Mouse (Mus musculus): ENCODE measurements around the gene Dapk3. TPM values are rescaled to one million over a fixed set of nuclear protein-coding genes. Genes with fewer than 3 reads are reported as not detected.
"Not testable (repeated sequence)": the region's sequence is repeated elsewhere in the genome, so short reads cannot be mapped to it uniquely, and the experiment has no call there.

Dapk3 gene
- polyA plus RNA-seq, 1 experiment: 31.7 TPM

DNA sequence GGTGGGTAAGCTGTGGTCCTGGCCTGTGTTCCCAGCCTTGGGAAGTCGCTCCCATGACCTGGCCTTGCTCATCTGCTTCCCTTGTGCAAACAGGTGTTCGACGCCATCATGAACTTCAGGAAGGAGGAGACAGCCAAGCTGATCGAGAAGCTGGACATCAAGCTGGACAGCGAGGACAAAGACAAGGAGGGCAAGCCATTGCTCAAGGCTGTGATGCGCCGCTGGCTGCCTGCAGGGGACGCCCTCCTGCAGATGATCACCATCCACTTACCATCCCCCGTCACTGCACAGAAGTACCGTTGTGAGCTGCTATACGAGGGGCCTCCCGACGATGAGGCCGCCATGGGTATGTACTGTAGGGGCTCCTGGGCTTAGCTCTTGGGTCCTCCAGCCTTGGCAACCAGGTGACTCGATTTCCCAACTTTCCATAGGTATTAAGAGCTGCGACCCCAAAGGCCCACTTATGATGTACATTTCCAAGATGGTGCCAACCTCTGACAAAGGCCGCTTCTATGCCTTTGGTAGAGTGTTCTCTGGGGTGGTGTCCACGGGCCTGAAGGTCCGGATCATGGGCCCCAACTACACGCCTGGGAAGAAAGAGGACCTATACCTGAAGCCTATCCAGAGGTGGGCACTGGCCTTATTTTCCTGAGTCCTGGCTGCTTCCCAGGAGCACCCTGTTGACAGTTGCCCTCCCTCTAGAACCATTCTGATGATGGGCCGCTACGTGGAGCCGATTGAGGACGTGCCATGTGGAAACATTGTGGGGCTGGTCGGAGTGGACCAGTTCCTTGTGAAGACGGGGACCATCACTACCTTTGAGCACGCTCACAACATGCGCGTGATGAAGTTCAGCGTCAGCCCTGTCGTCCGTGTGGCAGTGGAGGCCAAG lies 3.1 kb upstream of the Dapk3 start:
- Histone ChIP-seq H3K4me1 (ENCODE audit: control insufficient read depth, insufficient read depth, insufficient read length, low read length) (no peaks in the 10 kb centered on the region; the same call in 1 of the 2 replicates), H3K27ac (replicated peaks; ENCODE audit: low read depth, low read length) (no peak overlapping the region), H3K4me3 (ENCODE audit: insufficient read depth, low read depth, low read length) (no peak overlapping the region)

DNA sequence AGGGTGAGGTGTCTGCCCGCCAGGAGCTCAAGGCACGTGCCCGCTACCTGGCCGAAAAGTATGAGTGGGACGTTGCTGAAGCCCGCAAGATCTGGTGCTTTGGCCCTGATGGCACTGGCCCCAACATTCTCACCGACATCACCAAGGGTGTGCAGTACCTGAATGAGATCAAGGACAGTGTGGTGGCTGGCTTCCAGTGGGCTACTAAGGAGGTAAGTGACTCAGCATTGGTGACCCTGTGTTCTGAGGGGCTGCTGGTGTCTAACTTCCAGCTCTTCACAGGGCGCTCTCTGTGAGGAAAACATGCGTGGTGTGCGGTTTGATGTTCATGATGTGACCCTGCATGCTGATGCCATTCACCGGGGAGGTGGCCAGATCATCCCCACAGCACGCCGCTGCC lies 1.9 kb upstream of the Dapk3 start:
- H3K4me3 ChIP-seq (ENCODE audit: insufficient read depth, low read depth, low read length): no peak overlapping the region
- no peaks in the 10 kb centered on the region; the same call in 1 of the 2 replicates for H3K4me1 ChIP-seq (ENCODE audit: control insufficient read depth, insufficient read depth, insufficient read length, low read length)
- no peak overlapping the region for H3K27ac ChIP-seq (replicated peaks; ENCODE audit: low read depth, low read length)

DNA sequence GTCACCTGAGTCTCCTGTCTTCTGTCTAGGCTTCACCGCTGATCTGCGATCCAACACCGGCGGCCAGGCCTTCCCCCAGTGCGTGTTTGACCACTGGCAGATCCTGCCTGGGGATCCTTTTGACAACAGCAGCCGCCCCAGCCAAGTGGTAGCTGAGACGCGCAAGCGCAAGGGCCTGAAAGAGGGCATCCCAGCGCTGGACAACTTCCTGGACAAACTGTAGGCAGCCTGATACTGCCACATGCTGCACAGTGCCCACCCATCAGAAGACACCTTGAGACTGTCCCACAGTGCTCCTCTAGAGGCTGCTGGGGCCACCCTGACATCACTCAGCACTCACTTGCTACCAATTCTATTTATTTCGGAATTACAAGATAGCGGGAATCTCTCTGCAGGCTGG lies 945 bp upstream of the Dapk3 start:
- not testable (repeated sequence) for H3K4me3 ChIP-seq (ENCODE audit: insufficient read depth, low read depth, low read length); H3K27ac ChIP-seq (replicated peaks; ENCODE audit: low read depth, low read length); H3K4me1 ChIP-seq (ENCODE audit: control insufficient read depth, insufficient read depth, insufficient read length, low read length)

DNA sequence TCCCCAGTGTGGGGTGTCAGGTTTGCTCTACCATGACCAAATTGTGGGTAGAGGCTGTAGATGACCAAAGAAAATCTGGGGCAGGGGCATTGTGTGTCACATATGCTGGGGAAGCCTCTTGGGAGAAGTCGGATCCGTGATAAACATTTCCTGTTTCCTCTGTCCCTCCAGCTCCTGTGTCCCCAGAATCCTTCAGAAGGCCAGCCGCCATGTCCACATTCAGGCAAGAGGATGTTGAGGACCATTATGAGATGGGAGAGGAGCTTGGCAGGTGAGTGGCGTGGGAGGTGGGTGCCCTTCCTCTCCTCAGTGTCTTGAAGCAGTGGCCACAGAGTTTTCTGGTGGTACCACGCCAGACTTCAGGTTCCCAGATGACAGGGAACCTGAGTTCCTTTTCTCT lies 1.0 kb downstream of the Dapk3 start, which contains the start of gene 4930442H23Rik:
Gene 4930442H23Rik, minus strand, starts transcription at position 45 of the 400 bp plus-strand sequence.
- H3K4me3 ChIP-seq (ENCODE audit: insufficient read depth, low read depth, low read length): peak within 1 kb of the TSS; percentile 75
- no peaks in the 10 kb centered on the region for H3K4me1 ChIP-seq (ENCODE audit: control insufficient read depth, insufficient read depth, insufficient read length, low read length)
- H3K27ac ChIP-seq (replicated peaks; ENCODE audit: low read depth, low read length): peak within 1 kb of the TSS; percentile 82

DNA sequence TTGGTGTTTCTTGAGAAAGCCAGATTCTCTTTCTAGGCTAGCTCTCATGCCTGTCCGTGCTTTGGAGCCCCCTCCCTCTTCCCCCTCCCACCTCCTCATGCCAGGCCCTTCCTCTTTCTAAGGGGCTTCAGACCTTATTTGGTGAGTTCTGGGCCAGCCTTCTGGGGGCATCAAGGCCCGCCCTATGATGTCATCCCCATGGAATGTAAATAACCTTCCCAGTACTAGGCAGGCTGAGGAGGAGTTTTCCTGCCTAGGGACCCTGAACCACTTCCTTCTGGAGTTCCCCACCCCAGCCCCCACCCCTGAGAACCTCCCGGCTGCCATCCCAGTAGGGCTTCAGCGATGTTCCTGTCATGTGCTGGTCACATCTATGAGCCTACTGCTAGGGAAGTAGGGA lies 2.0 kb downstream of the Dapk3 start:
- H3K27ac ChIP-seq (replicated peaks; ENCODE audit: low read depth, low read length): peak overlapping the region; percentile 26; the same call in 1 of the 2 replicates
- no peak overlapping the region for H3K4me3 ChIP-seq (ENCODE audit: insufficient read depth, low read depth, low read length)

DNA sequence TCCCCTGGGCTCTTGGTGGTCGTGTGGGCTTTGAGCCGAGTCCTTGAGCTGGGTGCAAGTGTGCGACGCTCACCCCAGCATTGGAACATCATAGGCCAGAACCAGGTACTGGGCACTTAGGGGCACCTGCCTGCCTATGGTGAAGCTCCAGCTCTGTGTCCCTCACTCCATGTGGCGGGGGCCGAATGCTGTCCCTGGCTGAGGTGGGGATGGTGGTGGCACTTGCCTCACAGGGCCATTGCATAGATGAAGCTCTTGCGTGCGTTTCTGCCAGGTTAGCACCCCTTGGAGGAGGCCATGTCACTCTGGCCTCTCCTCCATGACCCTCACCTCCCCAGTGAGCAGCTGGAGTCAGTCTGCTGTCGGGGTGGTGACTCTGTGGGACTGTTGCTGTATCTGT lies 4.4 kb downstream of the Dapk3 start:
- Histone ChIP-seq H3K27ac (replicated peaks; ENCODE audit: low read depth, low read length) (no peak overlapping the region), H3K4me3 (ENCODE audit: insufficient read depth, low read depth, low read length) (no peak overlapping the region), H3K4me1 (ENCODE audit: control insufficient read depth, insufficient read depth, insufficient read length, low read length) (no peaks in the 10 kb centered on the region)

More for the DNA sequence above, 2.0 kb downstream of the Dapk3 start:
- H3K4me1 ChIP-seq (ENCODE audit: control insufficient read depth, insufficient read depth, insufficient read length, low read length): no peaks in the 10 kb centered on the region

DNA sequence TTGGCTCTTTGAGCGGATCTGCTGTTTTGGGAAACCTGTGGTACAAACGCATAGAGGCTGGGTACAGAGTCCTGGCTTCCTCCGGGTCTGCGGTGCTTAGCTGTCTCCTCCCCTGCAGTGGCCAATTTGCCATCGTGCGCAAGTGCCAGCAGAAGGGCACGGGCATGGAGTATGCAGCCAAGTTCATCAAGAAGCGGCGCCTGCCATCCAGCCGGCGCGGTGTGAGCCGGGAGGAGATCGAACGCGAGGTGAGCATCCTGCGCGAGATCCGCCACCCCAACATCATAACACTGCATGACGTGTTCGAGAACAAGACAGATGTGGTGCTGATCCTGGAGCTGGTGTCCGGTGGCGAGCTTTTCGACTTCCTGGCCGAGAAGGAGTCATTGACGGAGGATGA lies 7.0 kb downstream of the Dapk3 start:
- Histone ChIP-seq H3K27ac (replicated peaks; ENCODE audit: low read depth, low read length) (no peak overlapping the region), H3K4me3 (ENCODE audit: insufficient read depth, low read depth, low read length) (no peak overlapping the region), H3K4me1 (ENCODE audit: control insufficient read depth, insufficient read depth, insufficient read length, low read length) (peaks cover 5% of the 10 kb centered on the region)

DNA sequence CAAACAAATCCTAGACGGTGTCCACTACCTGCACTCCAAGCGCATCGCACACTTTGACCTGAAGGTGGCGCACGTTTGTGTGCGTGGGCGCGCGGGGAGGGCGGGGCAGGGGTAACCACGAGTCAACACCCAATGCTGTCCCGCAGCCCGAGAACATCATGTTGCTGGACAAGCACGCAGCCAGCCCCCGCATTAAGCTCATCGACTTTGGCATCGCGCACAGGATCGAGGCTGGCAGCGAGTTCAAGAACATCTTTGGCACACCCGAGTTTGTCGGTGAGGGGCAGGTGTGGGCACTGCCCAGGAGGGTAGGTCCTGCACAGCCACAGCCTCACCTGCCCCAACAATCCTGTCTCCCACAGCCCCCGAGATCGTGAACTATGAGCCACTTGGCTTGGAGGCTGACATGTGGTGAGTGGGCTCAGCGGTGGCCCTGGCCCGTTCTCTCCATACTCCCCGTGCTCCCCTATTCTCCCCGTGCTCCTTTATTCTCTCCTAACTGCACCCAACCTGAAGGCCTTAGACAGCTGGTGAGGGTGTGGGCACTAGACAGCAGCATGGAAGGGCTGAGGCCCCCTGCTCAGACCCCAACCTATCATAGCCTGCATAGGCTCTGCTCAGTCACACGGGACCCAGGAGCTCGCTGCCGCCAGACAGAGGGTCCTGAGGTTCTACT lies 7.6 kb downstream of the Dapk3 start:
- no peak overlapping the region for H3K27ac ChIP-seq (replicated peaks; ENCODE audit: low read depth, low read length)
- H3K4me1 ChIP-seq (ENCODE audit: control insufficient read depth, insufficient read depth, insufficient read length, low read length): peaks cover 5% of the 10 kb centered on the region
- no peak overlapping the region for H3K4me3 ChIP-seq (ENCODE audit: insufficient read depth, low read depth, low read length)

DNA sequence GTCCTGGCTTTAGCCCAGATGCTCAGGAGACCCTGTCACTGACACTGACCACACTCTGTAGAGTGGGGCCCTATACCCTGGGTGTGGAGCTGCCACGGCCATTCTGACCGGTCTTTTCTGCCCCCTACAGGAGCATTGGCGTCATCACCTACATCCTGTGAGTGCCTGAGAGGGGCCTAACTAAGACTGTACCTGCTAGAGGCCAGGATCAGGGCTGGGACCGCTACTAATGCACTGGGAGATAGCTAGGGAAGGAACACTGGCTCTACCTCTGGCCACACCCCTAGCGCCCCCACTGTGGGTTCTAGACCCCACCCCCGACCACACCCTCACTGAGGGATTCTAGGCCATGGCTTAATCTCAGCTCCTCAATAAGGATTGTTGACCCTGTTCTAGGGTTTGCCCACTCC lies 8.1 kb downstream of the Dapk3 start:
- Histone ChIP-seq H3K4me1 (ENCODE audit: control insufficient read depth, insufficient read depth, insufficient read length, low read length) (peaks cover 5% of the 10 kb centered on the region), H3K4me3 (ENCODE audit: insufficient read depth, low read depth, low read length) (no peak overlapping the region), H3K27ac (replicated peaks; ENCODE audit: low read depth, low read length) (no peak overlapping the region)

DNA sequence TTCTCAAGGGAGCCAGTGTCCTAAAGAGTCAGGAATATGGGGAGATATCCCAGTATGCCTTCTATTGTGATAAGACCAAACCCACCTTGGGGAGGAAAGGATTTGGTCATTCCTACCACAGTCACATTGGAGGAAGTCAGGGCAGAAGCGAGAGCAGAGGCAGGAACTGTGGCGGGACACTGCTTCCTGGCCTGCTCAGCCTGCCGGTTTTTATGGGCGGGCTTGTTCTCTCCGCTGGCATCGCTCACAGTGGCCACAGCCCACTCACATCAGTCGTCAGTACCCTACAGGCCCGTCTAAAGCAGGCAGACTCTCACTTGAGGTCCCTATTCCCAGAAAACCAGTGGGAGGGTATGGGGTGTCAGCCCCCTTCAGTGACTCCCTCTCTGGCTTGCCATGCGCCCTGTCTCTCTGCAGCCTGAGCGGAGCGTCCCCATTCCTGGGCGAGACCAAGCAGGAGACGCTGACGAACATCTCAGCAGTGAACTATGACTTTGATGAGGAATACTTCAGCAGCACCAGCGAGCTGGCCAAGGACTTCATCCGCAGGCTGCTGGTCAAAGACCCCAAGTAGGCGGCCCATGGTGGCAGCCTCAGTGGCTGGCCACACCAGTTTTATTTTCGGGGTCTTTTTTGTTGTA lies 8.7 kb downstream of the Dapk3 start:
- H3K4me1 ChIP-seq (ENCODE audit: control insufficient read depth, insufficient read depth, insufficient read length, low read length): peaks cover 5% of the 10 kb centered on the region
- H3K27ac ChIP-seq (replicated peaks; ENCODE audit: low read depth, low read length): no peak overlapping the region
- no peak overlapping the region for H3K4me3 ChIP-seq (ENCODE audit: insufficient read depth, low read depth, low read length)

DNA sequence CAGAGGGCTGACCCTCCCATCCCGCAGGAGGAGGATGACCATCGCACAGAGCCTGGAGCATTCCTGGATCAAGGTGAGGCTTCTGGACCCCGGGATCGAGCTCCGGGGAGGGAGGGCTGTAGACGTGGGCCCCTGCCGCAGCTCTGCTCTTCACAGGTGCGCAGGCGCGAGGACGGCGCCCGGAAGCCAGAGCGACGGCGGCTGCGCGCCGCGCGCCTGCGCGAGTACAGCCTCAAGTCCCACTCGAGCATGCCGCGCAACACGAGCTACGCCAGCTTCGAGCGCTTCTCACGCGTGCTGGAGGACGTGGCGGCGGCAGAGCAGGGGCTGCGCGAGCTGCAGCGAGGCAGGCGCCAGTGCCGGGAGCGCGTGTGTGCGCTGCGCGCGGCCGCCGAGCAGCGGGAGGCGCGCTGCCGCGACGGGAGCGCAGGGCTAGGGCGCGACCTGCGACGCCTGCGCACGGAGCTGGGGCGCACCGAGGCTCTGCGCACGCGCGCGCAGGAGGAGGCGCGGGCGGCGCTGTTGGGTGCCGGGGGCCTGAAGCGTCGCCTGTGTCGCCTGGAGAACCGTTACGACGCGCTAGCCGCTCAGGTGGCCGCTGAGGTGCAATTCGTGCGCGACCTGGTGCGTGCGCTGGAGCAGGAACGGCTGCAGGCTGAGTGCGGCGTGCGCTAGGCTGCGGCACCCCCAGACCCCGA lies 9.6 kb downstream of the Dapk3 start:
- peak overlapping the region; percentile 66 for H3K27ac ChIP-seq (replicated peaks; ENCODE audit: low read depth, low read length)
- H3K4me1 ChIP-seq (ENCODE audit: control insufficient read depth, insufficient read depth, insufficient read length, low read length): peaks cover 5% of the 10 kb centered on the region

DNA sequence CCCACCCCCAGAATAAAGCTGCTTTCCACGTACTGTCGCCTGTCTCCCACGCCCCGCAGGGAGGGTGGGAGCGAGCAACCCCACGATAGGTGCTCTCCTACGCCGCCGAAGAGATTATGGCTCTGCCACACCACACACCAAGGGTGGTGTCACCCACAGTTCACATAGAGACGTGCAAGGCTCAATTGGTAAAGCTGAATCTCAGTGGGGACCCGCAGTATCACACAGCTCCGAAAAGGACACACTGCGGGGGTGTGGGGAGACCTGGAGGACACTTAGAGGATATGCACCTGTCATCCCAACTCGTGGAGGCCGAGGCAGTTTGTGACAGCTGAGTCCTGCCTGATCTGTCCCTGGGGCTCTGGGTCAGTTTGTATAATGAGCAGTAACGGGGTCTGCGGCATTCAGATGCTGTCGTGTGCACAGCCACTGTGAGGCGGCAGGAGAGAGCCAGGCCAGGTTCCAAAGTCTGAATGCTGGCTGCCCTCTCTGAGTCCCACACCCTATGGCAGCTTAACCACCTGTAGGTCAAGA lies 10.2 kb downstream of the Dapk3 start:
- peak overlapping the region; percentile 69 for H3K4me3 ChIP-seq (ENCODE audit: insufficient read depth, low read depth, low read length)
- H3K27ac ChIP-seq (replicated peaks; ENCODE audit: low read depth, low read length): no peak overlapping the region
- H3K4me1 ChIP-seq (ENCODE audit: control insufficient read depth, insufficient read depth, insufficient read length, low read length): peaks cover 5% of the 10 kb centered on the region

More for the DNA sequence above, 9.6 kb downstream of the Dapk3 start:
- H3K4me3 ChIP-seq (ENCODE audit: insufficient read depth, low read depth, low read length): peak overlapping the region; percentile 69

DNA sequence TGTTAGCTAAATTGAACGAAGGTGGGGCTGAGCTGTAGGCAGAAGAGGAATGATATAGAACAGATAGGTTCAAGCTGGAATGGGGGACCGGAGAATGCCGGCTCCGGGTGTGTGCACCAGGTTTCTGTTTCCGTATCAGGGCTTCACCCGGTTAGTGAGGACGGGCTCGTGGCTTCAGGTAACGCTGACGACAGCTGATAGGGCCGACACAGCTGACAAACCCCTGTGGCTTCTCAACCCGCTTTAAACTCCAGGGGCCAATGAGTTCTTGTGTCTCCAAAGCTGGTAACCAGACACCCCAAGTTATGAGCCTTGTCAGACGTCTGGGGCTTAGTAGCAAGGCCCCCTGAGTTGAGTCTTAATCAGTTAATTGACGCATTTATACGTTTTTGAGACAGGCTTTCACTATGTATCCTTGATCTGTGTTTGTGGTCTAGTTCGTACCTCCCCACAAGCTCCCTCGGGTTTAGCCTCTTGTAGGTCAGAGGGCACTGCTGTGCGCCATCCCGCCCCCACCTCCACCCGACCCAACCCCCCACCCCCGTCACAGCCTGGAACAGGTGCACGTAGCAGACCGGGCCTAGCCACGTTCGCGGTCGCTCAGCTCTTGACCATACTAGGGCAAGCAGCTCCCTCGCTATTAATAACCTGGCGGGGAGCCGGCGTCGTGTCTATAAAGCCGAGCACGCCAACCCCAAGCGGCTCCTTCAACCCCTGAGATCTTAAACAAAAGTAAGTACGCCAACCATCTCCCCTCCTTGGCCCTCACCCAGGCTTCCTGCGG lies 11.4 kb downstream of the Dapk3 start:
- H3K27ac ChIP-seq (replicated peaks; ENCODE audit: low read depth, low read length): peak overlapping the region; percentile 8; the same call in 1 of the 2 replicates
- peaks cover 5% of the 10 kb centered on the region for H3K4me1 ChIP-seq (ENCODE audit: control insufficient read depth, insufficient read depth, insufficient read length, low read length)
- H3K4me3 ChIP-seq (ENCODE audit: insufficient read depth, low read depth, low read length): peak overlapping the region; percentile 13; the same call in 1 of the 2 replicates

DNA sequence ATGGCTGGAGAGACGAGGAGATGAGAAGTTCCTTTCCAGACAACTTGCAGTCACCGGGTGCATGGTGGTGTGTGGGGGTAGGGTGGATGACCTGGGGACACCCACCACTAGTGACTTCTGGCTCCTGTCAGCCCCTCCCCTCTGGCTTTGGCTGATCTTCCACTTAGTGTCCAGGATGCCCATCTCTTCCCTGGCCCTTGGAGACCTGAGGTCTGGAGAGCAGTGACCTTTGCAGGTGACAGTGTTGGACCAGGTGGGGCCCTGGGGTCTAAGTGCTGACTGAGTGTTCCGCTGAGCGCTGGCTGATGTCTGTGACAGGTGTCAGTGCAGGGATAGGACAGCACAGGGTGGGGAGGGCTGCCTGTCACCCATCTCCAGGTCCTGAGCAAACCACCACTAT lies 12.5 kb downstream of the Dapk3 start:
- Histone ChIP-seq H3K27ac (replicated peaks; ENCODE audit: low read depth, low read length) (0 out of 2 replicates have a peak overlapping the region, but pooled peaks have one; percentile 8), H3K4me3 (ENCODE audit: insufficient read depth, low read depth, low read length) (peak overlapping the region; percentile 3; the same call in 1 of the 2 replicates), H3K4me1 (ENCODE audit: control insufficient read depth, insufficient read depth, insufficient read length, low read length) (peaks cover 5% of the 10 kb centered on the region)

All from brown adipose tissue, adult 24 weeks (tissue).